Mouse (Mus musculus) lung, adult 2 months (tissue): ENCODE measurements around the gene Reep3.

ENCODE experiments used
- CTCF ChIP-seq: fragments of 200-500 bp; IDR thresholded peaks from 2 replicates; pipeline ENCODE4 v1.5.1; 2011; ENCODE audit warnings: mild to moderate bottlenecking, low read length, control low read depth; ENCODE audit not compliant: insufficient read depth
- POLR2A ChIP-seq: fragments of 200-500 bp; IDR thresholded peaks from 2 replicates; pipeline ENCODE4 v1.6.1; 2011; ENCODE audit warnings: low read depth, mild to moderate bottlenecking, control low read depth, low read length, borderline replicate concordance; ENCODE audit errors: extremely low read depth

DNA sequence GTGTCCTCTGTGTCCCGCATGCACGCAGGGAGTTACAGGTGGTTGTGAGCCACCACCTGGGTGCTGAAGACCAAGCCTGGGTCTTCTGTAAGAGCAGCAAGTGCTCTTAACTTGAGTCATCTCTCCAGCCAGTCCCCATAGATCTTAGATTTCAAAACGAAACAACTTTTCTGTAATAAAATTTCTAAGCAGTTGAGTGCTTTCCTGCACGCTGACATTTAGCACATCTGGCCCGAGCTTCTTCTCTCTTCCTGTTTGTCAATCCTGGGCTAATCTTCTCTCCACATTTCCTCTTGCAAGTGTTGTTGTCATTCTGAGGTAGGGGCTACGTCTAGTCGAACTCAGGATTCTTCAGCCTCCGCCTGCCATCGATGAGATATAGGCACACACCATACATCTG is 44.3 kb downstream of the Reep3 start:
- TF ChIP-seq CTCF = no peak
- no peak for TF ChIP-seq POLR2A
